ENCODE assay signal across 17 mouse cellular contexts in the genomic region with DNA sequence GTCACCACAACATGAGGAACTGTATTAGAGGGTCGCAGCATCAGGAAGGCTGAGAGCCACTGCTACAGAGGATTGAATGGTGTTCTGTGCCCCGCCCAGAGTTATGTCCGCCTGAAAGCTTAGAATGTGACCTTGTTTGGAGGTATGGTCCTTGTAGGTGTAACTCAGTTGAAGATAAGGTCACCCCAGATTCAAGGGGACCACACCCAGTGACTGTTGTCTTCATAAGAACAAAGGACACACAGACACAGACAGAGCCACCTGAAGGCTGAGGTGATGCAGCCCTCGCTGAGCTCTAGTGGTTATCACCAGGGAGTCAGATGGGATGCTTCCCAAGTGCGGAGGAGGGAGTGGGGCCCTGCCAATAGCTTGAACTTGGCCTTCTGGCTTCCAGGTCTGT.
DNase-seq lines count a peak whose midpoint lies in the region.
"Had no signal": no experiment of that assay in that cellular context is flagged by ENCODE, and none has a peak within 500 bp of the region (broad histone marks: within the 10 kb centered on the region; RNA-seq: fewer than 3 reads in every experiment).

No protein-coding gene starts in this region.

- intact Hi-C loops in left cerebral cortex, postnatal 4 days (cut with DNase I), result no loop called here

- peak; percentile 40 for DNase-seq in testis, postnatal 14 days (ENCODE audit: low spot score)
- no peak for DNase-seq in testis, postnatal 10 days (ENCODE audit: low spot score)
- DNase-seq in ES-CJ7 (ENCODE audit: low read depth, low spot score), result peak; percentile 96
- DNase-seq in ZHBTc4 (ENCODE audit: low read depth, low spot score), result peak; percentile 89
- DNase-seq in fat pad, adult 2 months (ENCODE audit: extremely low read depth, low read depth, low spot score), result peak; percentile 78
- no peak for DNase-seq in adipocyte (ENCODE audit: low spot score)
- no peak for DNase-seq in frontal cortex, postnatal 36 days (ENCODE audit: low spot score in 2 of 2)
- DNase-seq in left cerebral cortex, postnatal 4 days, result no peak
- DNase-seq: adrenal gland, adult 8-10 months; adrenal gland, postnatal 14 days; adrenal gland, postnatal 36 days; B cell, adult 2 months; cerebellum, adult 11 months; cerebellum, adult 18-20 months; cerebellum, adult 8-10 months; cerebellum, postnatal 10 days; forebrain, postnatal 0 days had no signal

Comparison
In these comparisons a context has a peak if more than half of its experiments do, and no peak if none do; other contexts are left out.
1. DNase-seq: peak in testis, postnatal 14 days (single experiment), ES-CJ7 (single experiment), ZHBTc4 (single experiment) and fat pad, adult 2 months (single experiment); none in testis, postnatal 10 days (single experiment), adipocyte (single experiment), frontal cortex, postnatal 36 days (0 of 2) and left cerebral cortex, postnatal 4 days (single experiment).